Mouse (Mus musculus) thymus, adult 2 months (tissue): ENCODE measurements around the gene Adal.

ENCODE experiments used
- CTCF ChIP-seq: fragments of 200-500 bp; IDR thresholded peaks from 2 replicates; pipeline ENCODE4 v1.5.1; 2012; ENCODE audit warnings: mild to moderate bottlenecking, control low read depth, low read length, moderate library complexity, borderline replicate concordance; ENCODE audit not compliant: control insufficient read depth, poor library complexity, insufficient read depth; ENCODE audit errors: extremely low read depth
- POLR2A ChIP-seq: fragments of 200-500 bp; IDR thresholded peaks from 2 replicates; pipeline ENCODE4 v1.6.1; 2012; ENCODE audit warnings: mild to moderate bottlenecking, low read length, control low read depth, moderate library complexity; ENCODE audit not compliant: control insufficient read depth, poor library complexity, insufficient read depth; ENCODE audit errors: extremely low read depth

GRCm38 (mm10) chr2:121170481-121170971 lies 30.3 kb downstream of the Adal start, which contains the start of gene Tubgcp4:
- TF ChIP-seq POLR2A (no peak), CTCF (no peak)
